Mouse (Mus musculus) T-helper 17 cell (primary cell): ENCODE measurements at regions not wholly inside any gene's neighbourhood (a gene's known extent, or its start where the extent isn't known, plus 50 kb on each side); places are given as distances from the start of the nearest gene placed in this dataset.
"Not testable (repeated sequence)": the region's sequence is repeated elsewhere in the genome, so short reads cannot be mapped to it uniquely, and the experiment has no call there.

Experiments
- in situ Hi-C, 2 experiments: fragments of 300-600 bp; cut with MboI, MseI; formaldehyde crosslinking; loops; 1 replicate in 1 of 2; 2 replicates in 1 of 2; pipeline ENCODE4 v1.15.1; 2025; ENCODE audit warnings: high pct_unique_total_duplicates in 2 of 2

- in situ Hi-C loops, result no loop called here
Measured at GRCm38 (mm10) chr11:45398188-45398587, 453.7 kb upstream of the Clint1 start.

GRCm38 (mm10) chr11:45404377-45405029 is 447.3 kb upstream of the Clint1 start:
- in situ Hi-C loops, result loop anchor here in 1 of 2 experiments (5.0 kb wide), 2 partner anchors 47 to 92 kb away; no protein-coding TSS in a partner anchor

- in situ Hi-C loops, result not testable (repeated sequence)
Measured at GRCm38 (mm10) chr11:45424066-45424465, 427.8 kb upstream of the Clint1 start.

DNA sequence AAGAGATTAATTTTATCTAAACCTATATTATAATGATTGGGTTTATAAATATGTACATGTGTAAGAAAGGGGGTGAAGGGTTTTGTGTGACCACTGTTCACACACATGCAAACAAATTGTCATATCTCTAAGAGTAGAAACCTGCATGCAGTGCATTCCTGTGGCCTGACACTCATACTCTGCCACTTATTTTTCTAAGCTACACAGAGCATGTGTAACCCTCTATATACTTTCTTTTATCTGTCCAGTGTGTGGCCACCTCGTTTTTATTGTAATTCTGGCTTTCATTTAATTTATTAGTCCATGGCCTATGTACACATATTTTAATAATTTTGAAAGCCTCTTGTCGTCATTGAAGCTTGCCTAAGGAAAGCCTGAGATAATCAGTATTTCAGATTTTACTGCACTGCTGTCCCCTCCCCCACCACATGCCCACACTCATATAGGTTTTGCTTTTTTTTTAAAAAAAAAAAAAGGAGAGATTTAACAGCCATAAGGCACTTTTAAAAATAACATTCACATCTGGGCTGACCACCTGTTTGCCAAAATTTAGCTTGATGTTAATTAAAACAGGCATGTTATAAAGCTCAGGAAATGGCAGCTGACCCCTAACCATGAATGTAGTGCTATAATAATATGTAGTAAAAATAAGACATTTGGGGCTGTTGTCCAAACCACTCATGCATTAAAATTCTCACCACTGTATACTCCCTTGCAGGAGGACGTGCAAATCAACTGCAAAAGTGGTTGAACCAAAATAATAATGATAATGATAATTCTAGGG is 410.7 kb upstream of the Clint1 start:
- in situ Hi-C loops, result no loop called here

DNA sequence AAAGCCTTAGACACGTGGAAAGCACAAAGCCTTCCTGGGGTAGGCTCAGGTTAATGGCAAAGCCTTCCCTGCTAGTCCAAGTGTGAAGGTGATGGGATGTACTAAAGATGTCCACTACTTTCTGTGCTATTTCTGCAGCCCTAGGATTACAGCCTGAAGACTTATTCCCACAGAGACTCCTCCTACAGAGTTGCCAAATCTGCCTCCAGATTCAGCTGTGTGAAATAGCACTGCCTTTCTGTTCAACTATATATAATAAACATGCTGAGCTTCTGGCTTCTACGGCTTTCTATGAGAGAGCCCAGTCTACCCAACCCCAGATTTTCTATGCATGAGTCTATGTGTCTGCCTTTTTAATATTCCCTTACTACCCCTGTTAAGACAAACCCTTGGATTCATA is 405.3 kb upstream of the Clint1 start:
- in situ Hi-C loops, result no loop called here

GRCm38 (mm10) chr11:45454234-45454633 is 397.6 kb upstream of the Clint1 start:
- in situ Hi-C loops, result no loop called here

DNA sequence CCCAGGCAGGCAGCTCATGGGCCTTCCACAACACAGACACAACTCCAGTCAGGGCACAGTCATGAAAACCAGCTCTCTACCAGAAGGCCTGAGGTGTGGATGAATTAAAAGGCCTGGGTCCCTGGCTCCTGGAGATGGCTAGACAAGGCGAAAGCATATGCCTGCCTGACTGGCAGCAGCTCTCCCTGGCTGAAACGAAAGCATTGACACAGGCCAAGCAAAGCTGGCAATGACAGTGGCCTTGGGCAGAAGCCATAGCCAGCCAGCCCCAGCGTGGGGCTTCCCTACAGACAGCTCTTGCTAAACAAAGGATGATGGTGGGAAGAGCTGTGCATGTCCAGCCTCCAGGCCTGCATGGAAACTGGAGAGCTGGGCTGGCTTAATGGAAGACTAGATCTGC is 396.9 kb upstream of the Clint1 start:
- in situ Hi-C loops, result no loop called here

DNA sequence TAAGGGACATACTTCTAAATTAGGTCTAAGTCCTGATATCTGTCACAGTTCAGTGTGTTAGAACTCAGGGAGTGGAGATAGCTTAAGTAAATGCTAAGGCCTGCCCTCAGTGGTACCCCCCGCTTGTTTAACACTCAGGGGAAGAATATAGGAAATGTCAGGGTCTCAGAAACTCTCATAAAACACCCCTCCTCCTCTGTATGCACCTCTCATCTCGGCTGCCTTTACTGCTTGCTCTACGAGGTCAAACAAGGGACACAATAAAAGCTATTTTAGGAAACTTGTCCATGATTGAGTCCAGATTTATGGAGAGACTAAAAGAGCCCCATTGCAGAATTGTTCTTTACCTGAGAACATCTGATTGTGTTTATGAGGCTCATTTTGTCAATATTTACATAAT is 395.1 kb upstream of the Clint1 start:
- in situ Hi-C loops, result no loop called here

GRCm38 (mm10) chr11:45457597-45457996 is 394.3 kb upstream of the Clint1 start:
- in situ Hi-C loops, result no loop called here

- in situ Hi-C loops, result no loop called here
Measured at GRCm38 (mm10) chr11:45460000-45460792, 391.7 kb upstream of the Clint1 start.

- in situ Hi-C loops, result no loop called here
Measured at GRCm38 (mm10) chr11:45464501-45464900, 387.4 kb upstream of the Clint1 start.

DNA sequence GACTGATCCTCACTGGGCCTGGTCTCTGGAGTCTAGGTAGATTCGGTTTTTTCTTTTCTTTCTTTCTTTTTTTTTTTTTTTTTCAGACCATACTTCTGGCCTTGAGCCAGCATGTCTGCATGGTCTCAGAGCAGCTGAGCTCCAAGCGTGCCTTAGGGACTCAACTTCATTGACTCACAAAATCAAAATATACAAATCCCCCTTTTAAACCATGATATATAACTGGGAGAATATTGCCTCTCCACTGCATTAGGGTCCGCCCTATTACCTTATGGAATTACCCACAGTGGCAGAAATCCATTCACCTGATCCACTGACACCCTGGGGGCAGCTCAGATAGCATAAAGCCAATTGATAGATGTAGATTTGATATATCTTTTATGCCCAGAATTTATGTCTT is 385.5 kb upstream of the Clint1 start:
- in situ Hi-C loops, result no loop called here

GRCm38 (mm10) chr11:45472171-45472570 is 379.7 kb upstream of the Clint1 start:
- in situ Hi-C loops, result no loop called here

GRCm38 (mm10) chr11:45476917-45477316 is 374.9 kb upstream of the Clint1 start:
- in situ Hi-C loops, result no loop called here

GRCm38 (mm10) chr11:45485950-45486349 is 365.9 kb upstream of the Clint1 start:
- in situ Hi-C loops, result no loop called here

GRCm38 (mm10) chr11:45491021-45491967 is 360.6 kb upstream of the Clint1 start:
- in situ Hi-C loops, result no loop called here

DNA sequence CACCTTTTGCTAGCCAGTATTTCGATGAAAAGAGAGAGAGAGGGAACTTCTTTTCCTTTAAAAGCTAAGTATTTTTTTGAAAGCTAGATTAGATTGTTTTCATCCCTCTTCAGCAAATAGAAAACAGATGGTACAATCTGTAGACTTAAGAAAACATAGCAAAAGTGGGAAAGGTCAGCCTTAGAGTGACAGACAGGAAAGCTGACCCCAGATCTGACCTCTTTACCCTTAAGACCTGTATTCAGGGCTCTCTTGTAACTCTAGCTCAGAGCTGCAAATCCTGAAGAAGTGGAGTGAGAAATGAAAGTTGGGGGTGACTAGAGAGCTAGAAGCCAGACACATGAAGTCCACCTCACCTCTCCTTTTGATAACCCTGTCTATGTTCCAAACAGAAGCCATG is 356.6 kb upstream of the Clint1 start:
- in situ Hi-C loops, result no loop called here

GRCm38 (mm10) chr11:45508566-45508965 is 343.3 kb upstream of the Clint1 start:
- in situ Hi-C loops, result no loop called here

DNA sequence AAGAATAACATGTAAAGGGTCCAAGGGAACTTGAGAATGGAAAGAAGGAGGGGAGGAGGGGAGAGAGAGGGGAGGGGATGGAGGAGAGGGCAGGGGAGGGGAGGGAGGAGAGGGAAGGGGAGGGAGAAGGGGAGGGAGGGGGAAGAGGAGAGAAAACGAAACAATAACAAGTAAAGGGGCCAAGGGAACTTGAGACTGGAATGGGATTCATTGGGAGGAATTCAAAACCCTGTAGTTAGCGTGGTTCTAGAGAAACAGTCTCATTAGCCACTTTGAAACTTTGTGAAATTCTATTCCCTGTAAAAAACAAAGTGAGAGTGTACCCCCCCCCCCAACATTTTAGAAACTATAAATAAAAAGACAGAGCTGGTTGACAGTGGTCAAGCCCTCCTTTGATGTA is 342.6 kb upstream of the Clint1 start:
- in situ Hi-C loops, result no loop called here

- in situ Hi-C loops, result no loop called here
Measured at GRCm38 (mm10) chr11:45514415-45515271, 337.2 kb upstream of the Clint1 start.
